Mouse (Mus musculus): ENCODE measurements around the gene Rras2. TPM values are rescaled to one million over a fixed set of nuclear protein-coding genes. Genes with fewer than 3 reads are reported as not detected.

Gene Rras2
- polyA plus RNA-seq, 1 experiment from 2014 or later, result 18.9 TPM

DNA sequence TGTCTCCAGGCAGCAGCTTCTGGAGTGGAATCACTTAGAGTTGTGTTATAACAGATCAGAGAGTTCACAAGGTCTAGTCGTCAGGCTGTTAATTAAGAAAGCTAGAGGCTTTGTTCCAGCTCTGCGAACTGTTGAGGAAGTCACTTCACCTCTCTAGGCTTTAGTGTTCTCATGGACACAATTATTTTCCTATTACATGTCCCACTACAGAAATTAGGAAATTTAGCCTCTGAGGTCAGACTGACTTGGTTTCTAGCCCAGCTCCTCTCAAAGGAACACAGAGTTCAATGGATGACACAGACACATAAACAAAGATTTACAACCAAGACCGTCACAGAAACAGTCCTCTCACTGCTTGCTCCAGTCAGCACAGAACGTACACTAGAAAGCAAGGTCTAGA is 31.6 kb upstream of the Rras2 start:
- H3K9ac ChIP-seq (replicated peaks; ENCODE audit: low read depth, low read length), result no peak overlapping the region
- no peaks in the 10 kb centered on the region for H3K9me3 ChIP-seq (ENCODE audit: control insufficient read depth, low read length)
- H3K4me3 ChIP-seq (ENCODE audit: low read depth, low read length), result no peak overlapping the region
- no peaks in the 10 kb centered on the region for H3K27me3 ChIP-seq (ENCODE audit: control insufficient read depth, insufficient read depth, low read length)
- peaks cover 5% of the 10 kb centered on the region; the same call in 1 of the 2 replicates for H3K4me1 ChIP-seq (ENCODE audit: control insufficient read depth, insufficient read depth, low read length)
- no peak overlapping the region for H3K27ac ChIP-seq (ENCODE audit: low read depth, low read length)
- WGBS, result 30% methylated on average over 4 of the region's 4 CpGs
- H3K4me2 ChIP-seq (ENCODE audit: low read depth, low read length), result no peak overlapping the region
- H3K36me3 ChIP-seq (ENCODE audit: control insufficient read depth, insufficient read depth, low read length), result no peaks in the 10 kb centered on the region
- no peak for ATAC-seq (ENCODE audit: low read depth)

DNA sequence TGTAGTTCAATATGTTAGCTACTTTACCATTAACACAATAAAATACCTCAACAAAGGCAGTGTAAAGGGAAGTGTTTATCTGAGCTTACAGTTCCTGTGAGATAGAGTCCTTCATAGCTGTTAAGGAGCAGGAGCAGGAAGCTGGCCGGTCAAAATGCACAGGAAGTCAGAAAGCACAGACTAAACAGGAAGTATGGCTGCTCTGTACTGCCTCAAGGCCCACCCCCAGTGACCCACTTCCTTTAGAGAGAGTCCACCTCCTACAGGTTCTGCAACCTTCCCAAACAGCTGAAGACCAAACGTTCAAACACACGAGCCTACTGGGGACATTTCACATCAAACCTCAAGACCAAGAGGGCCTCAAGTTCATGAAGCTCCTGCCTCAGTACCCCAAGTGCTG is 28.3 kb upstream of the Rras2 start:
- no peak for ATAC-seq (ENCODE audit: low read depth)
- no peaks in the 10 kb centered on the region for H3K4me1 ChIP-seq (ENCODE audit: control insufficient read depth, insufficient read depth, low read length)

DNA sequence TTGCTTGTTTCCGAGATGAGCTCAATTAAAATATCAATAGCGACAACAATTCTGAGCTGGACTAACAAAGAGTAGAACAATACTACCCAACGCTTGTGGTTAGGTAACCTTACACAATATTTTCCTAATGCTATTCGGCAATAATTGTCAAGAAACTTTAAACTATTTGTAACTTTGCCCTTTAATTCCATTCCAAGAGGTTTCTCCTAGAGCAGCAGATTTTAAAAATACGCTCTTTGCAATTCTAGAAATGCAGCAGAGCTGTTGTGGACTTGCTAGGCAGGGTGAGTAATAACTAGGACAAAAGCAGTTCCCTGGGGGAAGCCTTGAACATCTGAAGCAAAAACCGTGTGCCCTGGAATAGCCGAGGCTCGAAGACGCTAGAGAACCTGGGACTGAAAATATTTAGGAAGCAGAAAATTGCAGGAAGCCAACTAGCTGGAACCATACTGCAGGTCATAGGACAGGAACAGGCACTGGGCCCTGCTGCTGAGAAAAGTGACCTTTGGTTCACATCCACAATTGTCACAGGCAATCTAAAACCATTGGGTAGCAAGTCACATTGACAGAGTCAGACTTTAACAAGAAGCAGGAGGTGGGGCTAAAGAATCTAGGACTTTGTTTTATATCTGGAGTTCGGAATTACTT is 24.7 kb upstream of the Rras2 start:
- no peak overlapping the region for H3K4me2 ChIP-seq (ENCODE audit: low read depth, low read length)
- WGBS, result 77% methylated on average over 10 of the region's 10 CpGs
- H3K27ac ChIP-seq (ENCODE audit: low read depth, low read length), result no peak overlapping the region
- H3K4me1 ChIP-seq (ENCODE audit: control insufficient read depth, insufficient read depth, low read length), result no peaks in the 10 kb centered on the region
- no peak overlapping the region for H3K4me3 ChIP-seq (ENCODE audit: low read depth, low read length)
- no peaks in the 10 kb centered on the region for H3K27me3 ChIP-seq (ENCODE audit: control insufficient read depth, insufficient read depth, low read length)
- H3K9me3 ChIP-seq (ENCODE audit: control insufficient read depth, low read length), result no peaks in the 10 kb centered on the region
- no peak for ATAC-seq (ENCODE audit: low read depth)
- no peaks in the 10 kb centered on the region for H3K36me3 ChIP-seq (ENCODE audit: control insufficient read depth, insufficient read depth, low read length)
- H3K9ac ChIP-seq (replicated peaks; ENCODE audit: low read depth, low read length), result no peak overlapping the region

More for the DNA sequence above, 28.3 kb upstream of the Rras2 start:
- WGBS, result 89% methylated on average over 3 of the region's 3 CpGs
- H3K4me2 ChIP-seq (ENCODE audit: low read depth, low read length), result no peak overlapping the region
- H3K36me3 ChIP-seq (ENCODE audit: control insufficient read depth, insufficient read depth, low read length), result no peaks in the 10 kb centered on the region
- H3K27me3 ChIP-seq (ENCODE audit: control insufficient read depth, insufficient read depth, low read length), result no peaks in the 10 kb centered on the region
- H3K9me3 ChIP-seq (ENCODE audit: control insufficient read depth, low read length), result no peaks in the 10 kb centered on the region
- H3K27ac ChIP-seq (ENCODE audit: low read depth, low read length), result no peak overlapping the region
- H3K9ac ChIP-seq (replicated peaks; ENCODE audit: low read depth, low read length), result no peak overlapping the region
- no peak overlapping the region for H3K4me3 ChIP-seq (ENCODE audit: low read depth, low read length)

DNA sequence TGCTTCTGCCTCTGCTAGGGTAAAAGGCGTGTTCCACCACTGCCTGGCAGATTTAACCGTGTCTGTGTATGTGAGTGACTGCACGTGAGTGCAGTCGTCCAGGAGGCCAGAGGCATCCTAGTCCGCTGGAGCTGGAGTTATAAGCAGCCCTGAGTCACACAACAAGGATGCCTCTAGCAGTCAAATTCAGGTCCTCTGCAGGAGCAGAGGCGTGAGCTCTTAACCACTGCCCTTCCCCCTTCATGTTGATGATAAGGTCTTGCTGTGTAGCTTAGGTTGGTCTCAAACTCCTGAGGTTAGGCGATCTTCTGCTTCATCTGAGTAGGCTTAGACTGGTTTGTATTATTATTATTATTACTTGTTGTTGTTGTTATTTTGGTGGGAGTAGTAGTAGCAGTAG is 22.4 kb upstream of the Rras2 start:
- Histone ChIP-seq H3K27me3 (ENCODE audit: control insufficient read depth, insufficient read depth, low read length) (no peaks in the 10 kb centered on the region), H3K27ac (ENCODE audit: low read depth, low read length) (no peak overlapping the region), H3K36me3 (ENCODE audit: control insufficient read depth, insufficient read depth, low read length) (no peaks in the 10 kb centered on the region), H3K4me1 (ENCODE audit: control insufficient read depth, insufficient read depth, low read length) (no peaks in the 10 kb centered on the region), H3K9ac (replicated peaks; ENCODE audit: low read depth, low read length) (no peak overlapping the region), H3K4me3 (ENCODE audit: low read depth, low read length) (no peak overlapping the region), H3K4me2 (ENCODE audit: low read depth, low read length) (no peak overlapping the region), H3K9me3 (ENCODE audit: control insufficient read depth, low read length) (no peaks in the 10 kb centered on the region)
- 87% methylated on average over 7 of the region's 7 CpGs for WGBS
- no peak for ATAC-seq (ENCODE audit: low read depth)

DNA sequence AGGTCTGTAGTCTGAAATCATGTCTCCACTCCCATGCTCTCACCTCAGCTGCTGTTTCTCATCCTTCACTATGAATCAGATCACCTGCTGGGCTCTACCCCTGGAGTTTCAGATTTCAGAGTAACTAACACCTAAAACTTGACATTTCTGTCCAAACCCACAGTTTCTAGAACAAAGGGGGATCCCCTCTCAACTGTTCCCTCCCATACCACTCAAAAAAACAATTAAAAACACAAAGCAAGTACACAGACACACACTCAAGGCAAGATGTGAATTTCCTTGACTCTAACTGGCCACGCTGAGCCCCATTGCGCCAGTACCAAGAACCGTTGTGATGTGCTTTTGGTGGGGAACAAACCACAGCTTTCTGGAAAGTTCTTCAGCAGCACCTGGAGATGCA is 21.8 kb upstream of the Rras2 start:
- H3K9me3 ChIP-seq (ENCODE audit: control insufficient read depth, low read length), result no peaks in the 10 kb centered on the region
- 96% methylated on average over 3 of the region's 3 CpGs for WGBS
- H3K36me3 ChIP-seq (ENCODE audit: control insufficient read depth, insufficient read depth, low read length), result no peaks in the 10 kb centered on the region
- H3K9ac ChIP-seq (replicated peaks; ENCODE audit: low read depth, low read length), result no peak overlapping the region
- H3K4me3 ChIP-seq (ENCODE audit: low read depth, low read length), result no peak overlapping the region
- no peak overlapping the region for H3K27ac ChIP-seq (ENCODE audit: low read depth, low read length)
- H3K27me3 ChIP-seq (ENCODE audit: control insufficient read depth, insufficient read depth, low read length), result no peaks in the 10 kb centered on the region
- H3K4me2 ChIP-seq (ENCODE audit: low read depth, low read length), result no peak overlapping the region
- H3K4me1 ChIP-seq (ENCODE audit: control insufficient read depth, insufficient read depth, low read length), result no peaks in the 10 kb centered on the region
- no peak for ATAC-seq (ENCODE audit: low read depth)

DNA sequence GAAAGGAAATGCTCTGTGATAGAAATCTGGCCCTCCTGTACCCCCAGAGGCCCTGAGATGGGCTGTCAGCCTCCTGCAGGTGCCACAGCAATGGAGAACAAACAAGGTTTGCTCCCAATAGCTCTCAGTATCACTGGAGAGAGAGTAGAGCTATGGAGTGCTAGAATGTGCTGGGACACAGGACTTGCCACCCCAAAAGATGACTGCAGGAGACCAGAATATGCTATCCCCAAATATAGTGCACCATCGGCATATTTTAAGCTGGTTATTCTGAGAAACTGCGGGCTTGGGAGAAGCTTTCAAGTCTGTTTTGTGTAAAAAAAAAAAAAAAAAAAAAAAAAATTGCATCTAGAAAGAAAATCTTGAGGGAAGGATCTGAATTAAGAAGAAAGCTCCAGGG is 20.7 kb upstream of the Rras2 start:
- H3K4me3 ChIP-seq (ENCODE audit: low read depth, low read length), result no peak overlapping the region
- H3K4me1 ChIP-seq (ENCODE audit: control insufficient read depth, insufficient read depth, low read length), result no peaks in the 10 kb centered on the region
- H3K36me3 ChIP-seq (ENCODE audit: control insufficient read depth, insufficient read depth, low read length), result no peaks in the 10 kb centered on the region
- no peaks in the 10 kb centered on the region for H3K9me3 ChIP-seq (ENCODE audit: control insufficient read depth, low read length)
- H3K4me2 ChIP-seq (ENCODE audit: low read depth, low read length), result no peak overlapping the region
- no peak overlapping the region for H3K9ac ChIP-seq (replicated peaks; ENCODE audit: low read depth, low read length)
- H3K27me3 ChIP-seq (ENCODE audit: control insufficient read depth, insufficient read depth, low read length), result no peaks in the 10 kb centered on the region
- H3K27ac ChIP-seq (ENCODE audit: low read depth, low read length), result no peak overlapping the region
- 100% methylated on average over 2 of the region's 2 CpGs for WGBS
- no peak for ATAC-seq (ENCODE audit: low read depth)

DNA sequence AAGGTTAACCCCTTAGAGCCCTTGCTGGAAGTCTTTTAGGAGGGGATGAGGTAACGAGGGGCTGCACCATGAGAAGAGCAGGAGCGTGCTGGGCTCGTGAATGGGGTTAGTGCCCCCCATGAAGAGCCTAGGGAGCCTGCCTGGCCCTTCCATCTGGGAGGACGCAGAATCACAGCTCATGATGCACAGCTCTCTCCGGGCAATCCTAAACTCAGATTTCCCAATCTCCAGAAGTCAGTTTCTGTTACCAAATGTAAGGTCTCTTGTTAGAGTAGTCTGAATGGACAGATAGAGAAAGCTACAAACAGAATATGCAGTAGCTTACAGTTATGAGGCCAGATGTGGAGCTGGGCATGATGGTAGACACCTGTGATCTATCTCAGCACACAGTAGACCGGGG is 17.6 kb upstream of the Rras2 start:
- Histone ChIP-seq H3K27ac (ENCODE audit: low read depth, low read length) (no peak overlapping the region), H3K9me3 (ENCODE audit: control insufficient read depth, low read length) (no peaks in the 10 kb centered on the region), H3K4me2 (ENCODE audit: low read depth, low read length) (no peak overlapping the region), H3K9ac (replicated peaks; ENCODE audit: low read depth, low read length) (no peak overlapping the region), H3K36me3 (ENCODE audit: control insufficient read depth, insufficient read depth, low read length) (no peaks in the 10 kb centered on the region), H3K4me3 (ENCODE audit: low read depth, low read length) (no peak overlapping the region), H3K4me1 (ENCODE audit: control insufficient read depth, insufficient read depth, low read length) (no peaks in the 10 kb centered on the region), H3K27me3 (ENCODE audit: control insufficient read depth, insufficient read depth, low read length) (no peaks in the 10 kb centered on the region)
- 36% methylated on average over 6 of the region's 6 CpGs for WGBS
- no peak for ATAC-seq (ENCODE audit: low read depth)

DNA sequence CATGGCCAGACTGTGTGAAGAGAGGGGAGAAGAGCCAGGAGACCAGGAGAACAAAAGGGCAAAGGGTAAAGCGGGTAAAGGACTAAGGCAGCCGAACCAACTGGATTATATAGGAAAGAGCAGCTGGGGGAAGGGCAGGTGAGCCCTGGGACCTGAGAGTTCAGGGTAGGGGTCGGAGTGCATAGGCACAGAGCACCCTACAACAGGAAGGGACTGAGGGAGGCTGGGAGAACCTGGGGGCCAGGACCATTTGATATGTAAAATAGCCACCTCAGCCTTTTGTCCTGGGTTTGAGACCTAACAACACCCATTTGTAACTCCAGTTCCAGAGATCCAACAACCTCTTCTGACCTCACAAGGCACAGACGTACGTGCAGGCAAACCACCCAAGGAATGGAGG is 16.4 kb upstream of the Rras2 start:
- H3K27ac ChIP-seq (ENCODE audit: low read depth, low read length), result no peak overlapping the region
- H3K4me1 ChIP-seq (ENCODE audit: control insufficient read depth, insufficient read depth, low read length), result no peaks in the 10 kb centered on the region
- no peak overlapping the region for H3K4me3 ChIP-seq (ENCODE audit: low read depth, low read length)
- no peaks in the 10 kb centered on the region for H3K27me3 ChIP-seq (ENCODE audit: control insufficient read depth, insufficient read depth, low read length)
- H3K36me3 ChIP-seq (ENCODE audit: control insufficient read depth, insufficient read depth, low read length), result no peaks in the 10 kb centered on the region
- H3K9ac ChIP-seq (replicated peaks; ENCODE audit: low read depth, low read length), result no peak overlapping the region
- no peak for ATAC-seq (ENCODE audit: low read depth)
- H3K4me2 ChIP-seq (ENCODE audit: low read depth, low read length), result no peak overlapping the region
- 11% methylated on average over 5 of the region's 5 CpGs for WGBS
- no peaks in the 10 kb centered on the region for H3K9me3 ChIP-seq (ENCODE audit: control insufficient read depth, low read length)

DNA sequence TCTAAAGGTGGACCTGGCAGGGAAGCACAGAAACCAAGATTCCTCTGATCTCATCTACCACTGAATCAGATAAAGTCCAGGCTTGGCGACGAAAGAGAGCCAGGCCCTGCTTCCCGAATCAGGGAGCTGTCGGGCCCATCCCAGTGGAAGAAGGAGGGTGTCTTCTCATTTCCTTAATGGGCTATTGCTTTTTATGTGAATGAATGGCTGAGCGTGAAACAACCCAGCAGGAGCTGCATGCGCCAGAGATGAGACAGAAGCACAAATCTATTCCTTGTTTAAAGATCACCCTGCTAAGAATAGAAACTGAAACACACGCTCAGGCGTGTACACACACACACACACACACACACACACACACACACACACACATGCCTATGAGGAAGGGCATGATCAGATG is 14.7 kb upstream of the Rras2 start:
- no peak overlapping the region for H3K27ac ChIP-seq (ENCODE audit: low read depth, low read length)
- no peak overlapping the region for H3K9ac ChIP-seq (replicated peaks; ENCODE audit: low read depth, low read length)
- no peak for ATAC-seq (ENCODE audit: low read depth)
- H3K36me3 ChIP-seq (ENCODE audit: control insufficient read depth, insufficient read depth, low read length), result no peaks in the 10 kb centered on the region
- H3K4me3 ChIP-seq (ENCODE audit: low read depth, low read length), result no peak overlapping the region
- H3K4me1 ChIP-seq (ENCODE audit: control insufficient read depth, insufficient read depth, low read length), result no peaks in the 10 kb centered on the region
- H3K4me2 ChIP-seq (ENCODE audit: low read depth, low read length), result no peak overlapping the region
- no peaks in the 10 kb centered on the region for H3K27me3 ChIP-seq (ENCODE audit: control insufficient read depth, insufficient read depth, low read length)
- no peaks in the 10 kb centered on the region for H3K9me3 ChIP-seq (ENCODE audit: control insufficient read depth, low read length)
- 9% methylated on average over 8 of the region's 8 CpGs for WGBS

Data from neural tube, embryonic 14.5 days (tissue).